In genomic region chr11:62560463-62561016, GRCm38 (mm10) we compare ENCODE assay signal across 9 mouse cellular contexts. TPM values are rescaled to one million over a fixed set of nuclear protein-coding genes. Genes with fewer than 3 reads are reported as not detected.
DNase-seq lines count a peak whose midpoint lies in the region; ATAC-seq lines count a peak whose summit lies in the region.
"Had no signal": no experiment of that assay in that cellular context is flagged by ENCODE, and none has a peak within 500 bp of the region (broad histone marks: within the 10 kb centered on the region; RNA-seq: fewer than 3 reads in every experiment).

No protein-coding gene starts in this region.

- 26% methylated on average over 43 of the region's 43 CpGs for WGBS in heart, embryonic 11.5 days (ENCODE audit: insufficient replicate concordance)
- WGBS in heart, embryonic 13.5 days: 18% methylated on average over 43 of the region's 43 CpGs
- 27% methylated on average over 43 of the region's 43 CpGs for WGBS in limb, embryonic 15.5 days
- 35% methylated on average over 43 of the region's 43 CpGs for WGBS in neural tube, embryonic 13.5 days

- DNase-seq in heart, adult 8-10 months (ENCODE audit: low spot score): no peak
- DNase-seq in brain, adult 2 months (ENCODE audit: low read depth, low spot score): peak; percentile 16
- DNase-seq in left cerebral cortex, postnatal 14 days (ENCODE audit: low spot score in 2 of 2): no peak
- DNase-seq in c-Kit-positive CD71-positive TER-119-positive erythroid progenitor cells, embryonic 14.5 days (ENCODE audit: low spot score): no peak

- H3K9me3 ChIP-seq in heart, embryonic 11.5 days (replicated peaks; ENCODE audit: control insufficient read depth, low read length): no peaks in the 10 kb centered on the region
- H3K9me3 ChIP-seq in heart, embryonic 13.5 days: no peaks in the 10 kb centered on the region
- no peaks in the 10 kb centered on the region for H3K9me3 ChIP-seq in limb, embryonic 15.5 days
- no peaks in the 10 kb centered on the region for H3K9me3 ChIP-seq in neural tube, embryonic 13.5 days

- H3K4me2 ChIP-seq in heart, embryonic 11.5 days: peak overlapping the region; percentile 79
- H3K4me2 ChIP-seq in heart, embryonic 13.5 days: peak overlapping the region; percentile 79
- peak overlapping the region; percentile 53 for H3K4me2 ChIP-seq in limb, embryonic 15.5 days
- peak overlapping the region; percentile 57 for H3K4me2 ChIP-seq in neural tube, embryonic 13.5 days

- no peaks in the 10 kb centered on the region for H3K27me3 ChIP-seq in heart, embryonic 11.5 days (ENCODE audit: control insufficient read depth, insufficient read depth, low read length)
- 0 out of 2 replicates have a peak, but pooled peaks cover 4% of the 10 kb centered on the region for H3K27me3 ChIP-seq in heart, embryonic 13.5 days (replicated peaks)
- H3K27me3 ChIP-seq in limb, embryonic 15.5 days: no peaks in the 10 kb centered on the region
- no peaks in the 10 kb centered on the region for H3K27me3 ChIP-seq in neural tube, embryonic 13.5 days
- H3K27me3 ChIP-seq: Patski had no signal

- intact Hi-C loops in left cerebral cortex, postnatal 14 days (cut with DNase I): no loop called here

- H3K27ac ChIP-seq in heart, embryonic 11.5 days (ENCODE audit: low read depth, low read length): no peak overlapping the region
- no peak overlapping the region for H3K27ac ChIP-seq in heart, embryonic 13.5 days (replicated peaks)
- no peak overlapping the region for H3K27ac ChIP-seq in limb, embryonic 15.5 days
- H3K27ac ChIP-seq in neural tube, embryonic 13.5 days (replicated peaks): no peak overlapping the region

- H3K36me3 ChIP-seq in heart, embryonic 11.5 days (ENCODE audit: control insufficient read depth, insufficient read depth, low read length): no peaks in the 10 kb centered on the region
- H3K36me3 ChIP-seq in heart, embryonic 13.5 days: peaks cover 5% of the 10 kb centered on the region; the same call in 1 of the 2 replicates
- no peaks in the 10 kb centered on the region for H3K36me3 ChIP-seq in limb, embryonic 15.5 days
- 0 out of 2 replicates have a peak, but pooled peaks cover 4% of the 10 kb centered on the region for H3K36me3 ChIP-seq in neural tube, embryonic 13.5 days

- H3K9ac ChIP-seq in heart, embryonic 11.5 days (ENCODE audit: low read depth, low read length): peak overlapping the region; percentile 46; the same call in 1 of the 2 replicates
- peak overlapping the region; percentile 75 for H3K9ac ChIP-seq in heart, embryonic 13.5 days
- H3K9ac ChIP-seq in limb, embryonic 15.5 days: peak overlapping the region; percentile 8; the same call in 1 of the 2 replicates
- peak overlapping the region; percentile 51 for H3K9ac ChIP-seq in neural tube, embryonic 13.5 days

- H3K4me1 ChIP-seq in heart, embryonic 11.5 days (ENCODE audit: control insufficient read depth, insufficient read depth, low read length): peaks cover 5% of the 10 kb centered on the region; the same call in 1 of the 2 replicates
- H3K4me1 ChIP-seq in heart, embryonic 13.5 days: peaks cover 12% of the 10 kb centered on the region
- H3K4me1 ChIP-seq in limb, embryonic 15.5 days: peaks cover 9% of the 10 kb centered on the region
- peaks cover 12% of the 10 kb centered on the region; the same call in 1 of the 2 replicates for H3K4me1 ChIP-seq in neural tube, embryonic 13.5 days (replicated peaks)

- H3K4me3 ChIP-seq in heart, embryonic 11.5 days (ENCODE audit: low read depth, low read length): peak overlapping the region; percentile 41
- H3K4me3 ChIP-seq in heart, embryonic 13.5 days: peak overlapping the region; percentile 51
- peak overlapping the region; percentile 32 for H3K4me3 ChIP-seq in limb, embryonic 15.5 days
- H3K4me3 ChIP-seq in neural tube, embryonic 13.5 days: peak overlapping the region; percentile 28

- no peak for ATAC-seq in heart, embryonic 11.5 days (replicated peaks; ENCODE audit: insufficient number of reproducible peaks, low FRiP score, low TSS enrichment)
- no peak for ATAC-seq in heart, embryonic 13.5 days (ENCODE audit: extremely low read depth, insufficient number of reproducible peaks, low FRiP score, low TSS enrichment)
- no peak for ATAC-seq in limb, embryonic 15.5 days (ENCODE audit: insufficient number of reproducible peaks, low FRiP score, low TSS enrichment, low read depth)
- no peak for ATAC-seq in neural tube, embryonic 13.5 days (ENCODE audit: low read depth)
- ATAC-seq: Patski had no signal

RNA-seq across cellular contexts. Expression of gene Ubb, which starts 9.6 kb away (rescaled TPM):
- 2,677 and 2,901 TPM in 2 replicates for polyA plus RNA-seq in heart, embryonic 11.5 days (2014; fragmentation: Nextera tagmentation; extraction: Ambion mirVana)
- 100 to 1,000 TPM; 692 to 761 (median 719) TPM for total RNA-seq in heart, adult 8-10 months (2022)
- polyA plus RNA-seq in heart, embryonic 13.5 days (2015; fragmentation: Nextera tagmentation; extraction: Ambion mirVana): 2,701 and 2,883 TPM in 2 replicates
- polyA plus RNA-seq in limb, embryonic 15.5 days (2015; fragmentation: Nextera tagmentation; extraction: Ambion mirVana): 3,280 and 3,478 TPM in 2 replicates
- polyA plus RNA-seq in neural tube, embryonic 13.5 days (2015; fragmentation: Nextera tagmentation; extraction: Ambion mirVana): 4,310 and 4,558 TPM in 2 replicates
- 1,000 to 10,000 TPM; 1,710 to 1,861 TPM for total RNA-seq in left cerebral cortex, postnatal 14 days (2021)

RNA-seq across cellular contexts. Expression of gene Trpv2, which starts 13.7 kb away (rescaled TPM):
- 4.1 and 4.4 TPM in 2 replicates for polyA plus RNA-seq in heart, embryonic 11.5 days (2014; fragmentation: Nextera tagmentation; extraction: Ambion mirVana)
- 1 to 10 TPM; 1.6 to 4.1 (median 1.8) TPM for total RNA-seq in heart, adult 8-10 months (2022)
- polyA plus RNA-seq in heart, embryonic 13.5 days (2015; fragmentation: Nextera tagmentation; extraction: Ambion mirVana): 3.4 and 4.7 TPM in 2 replicates
- 4.1 and 5.1 TPM in 2 replicates for polyA plus RNA-seq in limb, embryonic 15.5 days (2015; fragmentation: Nextera tagmentation; extraction: Ambion mirVana)
- polyA plus RNA-seq in neural tube, embryonic 13.5 days (2015; fragmentation: Nextera tagmentation; extraction: Ambion mirVana): 23.1 and 25.0 TPM in 2 replicates
- total RNA-seq in left cerebral cortex, postnatal 14 days (2021): 10 to 100 TPM; 21.9 to 22.2 TPM

RNA-seq across cellular contexts. Expression of gene Cenpv, which starts 21.5 kb away (rescaled TPM):
- polyA plus RNA-seq in heart, embryonic 11.5 days (2014; fragmentation: Nextera tagmentation; extraction: Ambion mirVana): 13.6 and 15.1 TPM in 2 replicates
- total RNA-seq in heart, adult 8-10 months (2022): 10 to 100 TPM; 21.2 to 27.5 (median 24.5) TPM
- polyA plus RNA-seq in heart, embryonic 13.5 days (2015; fragmentation: Nextera tagmentation; extraction: Ambion mirVana): 16.4 and 16.7 TPM in 2 replicates
- 14.2 and 15.9 TPM in 2 replicates for polyA plus RNA-seq in limb, embryonic 15.5 days (2015; fragmentation: Nextera tagmentation; extraction: Ambion mirVana)
- polyA plus RNA-seq in neural tube, embryonic 13.5 days (2015; fragmentation: Nextera tagmentation; extraction: Ambion mirVana): 52.2 and 62.6 TPM in 2 replicates
- 10 to 100 TPM; 37.7 to 45.0 TPM for total RNA-seq in left cerebral cortex, postnatal 14 days (2021)

Comparison
In these comparisons a context has a peak if more than half of its experiments do, and no peak if none do; other contexts are left out.
1. H3K9ac ChIP-seq: peak in every context shown above with its lines; median percentile 75 in heart, embryonic 13.5 days; 51 in neural tube, embryonic 13.5 days; 46 in heart, embryonic 11.5 days; 8 in limb, embryonic 15.5 days.